Mouse (Mus musculus) forelimb bud, embryonic 11.5 days (tissue): ENCODE measurements around the gene Ptprh.
"Not testable (repeated sequence)": the region's sequence is repeated elsewhere in the genome, so short reads cannot be mapped to it uniquely, and the experiment has no call there.

Source experiments
- DNase-seq: peaks from one replicate; pipeline ENCODE4 v3.0.0-alpha.2; 2012; ENCODE audit warnings: low read depth, low spot score

Gene Ptprh

DNA sequence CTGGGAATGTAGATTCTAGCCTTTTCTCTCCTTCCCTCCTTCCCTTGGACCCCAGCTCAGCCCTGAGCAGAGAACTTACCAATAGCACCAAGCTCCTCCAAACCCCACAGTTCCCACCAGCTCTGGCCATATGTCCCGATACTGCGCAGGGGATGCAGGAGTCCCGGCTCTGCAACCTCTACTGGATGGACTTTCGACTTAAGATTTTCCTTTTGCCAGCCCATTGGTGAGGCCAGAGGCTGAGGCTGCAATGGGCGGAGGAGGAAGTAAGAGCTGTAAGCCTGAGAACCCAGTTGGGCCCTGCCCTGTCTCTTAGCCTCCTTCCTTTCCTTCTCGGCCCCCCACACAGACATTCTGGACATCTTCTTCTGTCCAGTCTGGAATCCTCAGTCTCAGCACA, 872 bp downstream of the Ptprh start:
- DNase-seq = no peak

- DNase-seq = not testable (repeated sequence)
These were observed 6.8 kb downstream of the Ptprh start for GRCm38 (mm10) chr7:4597046-4597445.

- DNase-seq = not testable (repeated sequence)
These were observed 22.4 kb downstream of the Ptprh start for GRCm38 (mm10) chr7:4581481-4581880.

- DNase-seq = not testable (repeated sequence)
These were observed 31.5 kb downstream of the Ptprh start for GRCm38 (mm10) chr7:4572361-4572760.

GRCm38 (mm10) chr7:4562660-4563059, 41.2 kb downstream of the Ptprh start:
- no peak for DNase-seq

DNA sequence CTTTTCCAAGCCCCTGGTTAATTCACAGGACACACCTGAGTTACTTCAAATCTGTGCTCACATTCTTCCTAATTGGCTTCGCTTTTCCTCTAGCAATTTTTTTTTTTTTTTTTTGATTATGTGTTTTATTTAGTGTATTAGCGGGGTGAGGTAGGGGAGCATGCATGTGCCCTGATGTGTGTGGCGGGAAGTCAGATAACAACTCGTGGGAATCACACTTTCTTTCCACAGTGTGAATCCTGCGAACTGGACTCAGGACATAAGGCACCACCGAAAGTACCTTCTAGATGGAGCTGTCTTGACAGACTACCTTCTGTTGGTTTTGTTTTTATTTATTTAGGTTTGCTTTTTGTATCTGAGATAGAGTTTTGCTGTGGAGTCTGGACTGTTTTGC, 46.7 kb downstream of the Ptprh start:
- no peak for DNase-seq

GRCm38 (mm10) chr7:4556256-4557166, 47.3 kb downstream of the Ptprh start:
- peak; percentile 90 for DNase-seq

GRCm38 (mm10) chr7:4547221-4547641, 56.6 kb downstream of the Ptprh start, which contains the start of gene Syt5:
Gene Syt5, minus strand, starts transcription at chr7:4547541.
- DNase-seq = peak; percentile 16

DNA sequence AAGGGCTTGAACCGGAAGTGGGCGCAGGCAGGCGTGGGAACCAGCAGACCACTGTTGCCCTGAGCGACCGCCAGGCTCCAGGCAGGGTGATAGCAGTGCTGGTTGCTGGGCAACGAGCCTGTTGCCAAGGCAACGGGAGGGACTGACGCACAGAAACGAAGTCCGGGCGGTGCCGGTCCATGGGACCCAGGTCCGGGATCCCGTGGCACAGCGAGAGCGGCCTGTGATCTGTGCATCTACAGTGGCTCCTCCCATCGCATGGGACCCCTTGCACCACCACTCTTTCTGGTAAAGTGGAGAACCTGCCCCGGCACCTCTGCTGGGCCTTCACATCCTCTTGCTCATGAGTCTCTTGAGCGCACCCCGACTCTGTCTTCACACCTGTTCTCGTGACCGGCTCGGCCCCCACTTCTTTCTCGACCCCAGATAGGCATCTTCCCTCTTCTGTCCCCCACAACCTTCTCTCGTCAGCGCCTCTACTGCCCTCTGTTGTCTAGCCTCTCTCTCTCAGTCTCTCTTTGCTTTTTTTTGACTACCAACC, 57.2 kb downstream of the Ptprh start:
- peak; percentile 80 for DNase-seq

- DNase-seq = no peak
These were observed 57.8 kb downstream of the Ptprh start for GRCm38 (mm10) chr7:4546050-4546449.

DNA sequence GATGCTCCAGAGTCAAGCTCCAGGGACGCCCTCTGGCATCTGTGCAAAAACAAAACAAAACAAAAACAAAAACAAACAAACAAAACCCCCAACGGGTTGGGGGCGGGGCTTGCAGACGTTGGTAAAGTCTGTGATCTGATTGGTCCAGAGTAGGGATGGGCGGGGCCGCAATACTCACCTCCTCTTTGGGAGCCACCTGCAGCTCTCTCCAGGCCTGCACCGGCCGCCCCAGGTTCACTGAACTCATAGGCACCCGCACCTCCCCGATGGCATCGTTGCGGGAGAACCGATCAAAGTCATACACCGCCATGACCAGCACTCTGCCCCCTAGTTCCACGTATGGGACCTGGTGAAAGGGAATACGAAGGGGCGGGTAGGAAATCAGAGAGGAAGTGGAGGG, 61.8 kb downstream of the Ptprh start:
- no peak for DNase-seq

- DNase-seq = no peak
These were observed 62.5 kb downstream of the Ptprh start for GRCm38 (mm10) chr7:4541344-4541743.

GRCm38 (mm10) chr7:4539019-4539418, 64.8 kb downstream of the Ptprh start:
- no peak for DNase-seq

- DNase-seq = no peak
These were observed 66.7 kb downstream of the Ptprh start for GRCm38 (mm10) chr7:4537181-4537580.

DNA sequence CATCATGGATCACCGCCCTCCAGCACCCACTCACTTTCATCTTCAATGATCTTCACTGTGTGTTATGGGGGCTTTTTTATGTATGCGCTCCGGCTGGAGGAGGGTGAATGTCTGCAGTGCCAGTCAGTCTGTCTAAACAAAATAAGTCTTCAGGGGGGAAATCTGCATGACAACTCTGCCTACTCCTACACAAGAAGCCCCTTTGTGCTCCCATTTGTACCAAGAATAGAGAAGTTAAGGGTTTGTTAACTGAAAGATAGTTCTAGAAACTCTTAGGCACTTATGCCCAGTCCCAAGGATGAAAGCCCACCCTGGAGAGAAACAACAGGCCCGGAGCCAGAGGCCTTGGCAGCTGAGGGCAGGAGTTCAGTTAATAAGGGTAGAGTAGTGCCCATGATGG, 67.5 kb downstream of the Ptprh start:
- no peak for DNase-seq

DNA sequence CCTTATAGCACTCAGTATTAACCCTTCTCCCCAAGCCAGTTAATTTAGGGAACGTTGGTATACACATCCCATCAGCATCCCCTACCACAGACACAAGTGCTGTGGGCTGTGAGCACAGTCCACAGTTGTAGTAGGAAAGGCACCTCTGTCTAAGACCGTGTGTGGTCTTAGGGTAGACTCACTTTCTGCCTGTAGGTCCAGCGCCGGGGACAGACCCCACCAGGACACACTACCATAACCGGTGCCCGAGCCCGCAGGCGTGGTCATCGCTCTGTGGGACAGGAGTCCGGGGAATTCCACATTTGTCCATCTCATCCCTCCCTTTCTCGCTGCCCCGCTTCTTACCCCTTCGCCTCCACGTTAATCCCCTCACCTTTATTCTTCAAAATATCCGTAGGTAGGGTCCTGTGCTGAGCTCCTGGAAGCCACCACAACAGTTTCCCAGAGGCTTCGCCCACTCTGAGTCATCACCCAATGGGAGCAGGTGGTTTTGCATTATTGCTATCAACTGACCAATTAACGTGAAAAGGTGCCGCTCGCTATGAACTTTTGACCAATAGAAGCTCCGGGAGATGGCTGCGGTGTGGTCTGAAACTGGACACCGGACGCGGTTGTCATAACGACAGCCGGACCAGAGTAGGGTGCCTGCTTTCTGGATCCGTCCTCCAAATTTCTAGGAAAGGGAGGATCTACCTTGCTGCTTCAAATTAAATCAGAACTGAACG, 71.7 kb downstream of the Ptprh start, which contains the start of gene Dnaaf3:
TSS of gene Dnaaf3 (minus strand) at position 449 of the 725 bp plus-strand sequence.
- DNase-seq = peak; percentile 93

DNA sequence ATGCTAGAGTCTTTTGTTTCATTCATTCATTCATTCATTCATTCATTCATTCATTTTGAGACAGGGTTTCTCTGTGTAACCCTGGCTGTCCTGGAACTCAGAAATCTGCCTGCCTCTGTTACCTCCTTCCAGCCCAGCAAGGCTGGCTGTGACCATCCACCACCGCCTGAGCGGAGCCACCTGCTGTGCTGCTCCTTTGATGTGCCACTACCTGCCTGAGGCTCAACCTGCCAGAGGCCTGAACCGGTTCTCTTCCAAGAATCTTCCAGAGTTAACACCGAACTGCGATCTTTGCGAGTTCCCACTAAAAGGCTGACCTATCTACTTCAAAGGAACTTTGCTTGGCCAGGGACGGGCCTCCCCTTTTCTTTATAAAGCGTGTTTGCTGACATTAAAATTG, 73.7 kb downstream of the Ptprh start:
- not testable (repeated sequence) for DNase-seq

- no peak for DNase-seq
These were observed 76.5 kb downstream of the Ptprh start for GRCm38 (mm10) chr7:4527302-4527689.

DNA sequence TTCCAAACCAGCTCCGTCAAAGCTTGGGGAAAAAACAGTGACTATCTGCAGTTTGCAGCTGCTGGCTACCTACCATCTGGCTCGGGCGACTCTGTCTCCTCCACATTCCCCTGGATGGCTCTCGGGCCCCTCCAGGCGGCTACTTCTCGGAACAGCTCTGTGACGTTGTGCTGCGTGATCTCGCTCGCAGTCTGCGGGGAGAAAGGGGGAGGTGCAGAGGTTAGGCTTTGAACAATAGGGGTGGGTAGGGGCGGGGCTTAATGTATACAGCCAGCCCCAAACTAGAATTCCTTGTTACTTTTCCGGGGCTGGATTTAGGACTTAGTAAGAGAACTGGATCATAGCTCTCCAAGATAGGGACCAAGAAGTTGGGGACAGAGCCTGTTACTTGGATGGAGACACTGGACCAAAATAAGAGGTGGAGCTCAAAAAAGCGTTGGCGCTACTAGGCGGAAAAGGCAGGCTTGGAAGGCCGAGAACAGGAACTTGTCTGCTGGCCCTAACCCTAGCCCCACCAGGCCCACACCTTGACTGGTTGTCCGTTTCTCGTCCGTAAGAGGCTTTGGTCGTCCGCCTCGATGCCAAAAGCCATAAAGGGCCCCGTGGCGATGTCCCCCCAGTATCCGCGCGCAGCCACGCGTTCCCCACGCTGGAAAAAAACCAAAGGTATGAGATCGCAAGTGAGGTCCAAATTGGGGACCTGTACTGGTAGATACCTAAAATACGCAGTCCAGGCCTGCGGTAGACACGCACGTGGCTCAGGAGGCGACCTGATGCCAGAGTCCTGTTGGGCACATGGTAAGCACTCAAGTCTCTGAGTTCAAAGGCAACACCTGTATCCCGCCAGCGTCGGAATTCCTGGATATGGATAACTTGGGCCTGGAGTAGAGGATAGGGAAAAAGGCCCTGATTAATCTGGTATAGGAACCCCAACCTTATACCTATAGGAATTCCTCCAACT, 77.2 kb downstream of the Ptprh start:
- DNase-seq = peak; percentile 93

- DNase-seq = peak; percentile 68
These were observed 79.5 kb downstream of the Ptprh start, which contains the start of gene Tnni3 for GRCm38 (mm10) chr7:4524212-4524922. Gene Tnni3, minus strand, starts transcription at chr7:4524229.
